Mouse (Mus musculus) spleen, adult 2 months (tissue): ENCODE results near the gene Fam76a. TPM values are rescaled to one million over a fixed set of nuclear protein-coding genes. Genes with fewer than 3 reads are reported as not detected.

Experiments used
- DNase-seq, 2 experiments: peaks; one replicate each; pipeline versions ENCODE4 v3.0.0 to v3.0.0-alpha.2; 2012 to 2021; ENCODE audit warnings: low spot score in 2 of 2, low read depth in 1 of 2
- H3K27ac ChIP-seq: fragments of 200-500 bp; 2 replicates; pipeline ENCODE4 v1.5.1; 2012; ENCODE audit warnings: low read length, inconsistent platforms; ENCODE audit not compliant: insufficient read depth
- H3K27me3 ChIP-seq: fragments of 200-500 bp; 2 replicates; pipeline ENCODE4 v1.6.1; 2012; ENCODE audit warnings: mild to moderate bottlenecking, moderate library complexity, low read length, inconsistent platforms; ENCODE audit not compliant: control insufficient read depth, insufficient read depth
- H3K36me3 ChIP-seq: fragments of 200-500 bp; 2 replicates; pipeline ENCODE4 v1.6.1; 2012; ENCODE audit warnings: mild to moderate bottlenecking, low read length, inconsistent platforms; ENCODE audit not compliant: control insufficient read depth, insufficient read depth
- H3K4me1 ChIP-seq: fragments of 200-500 bp; 2 replicates; pipeline ENCODE4 v1.6.1; 2011; ENCODE audit warnings: inconsistent platforms; ENCODE audit not compliant: control insufficient read depth, insufficient read depth, insufficient read length
- H3K4me3 ChIP-seq: fragments of 200-500 bp; 2 replicates; pipeline ENCODE4 v1.5.1; 2011; ENCODE audit warnings: mild to moderate bottlenecking, inconsistent platforms; ENCODE audit not compliant: insufficient read depth, insufficient read length; ENCODE audit errors: extremely low read depth
- CTCF ChIP-seq: fragments of 200-500 bp; IDR thresholded peaks from 2 replicates; pipeline ENCODE4 v1.5.1; 2011; ENCODE audit warnings: mild to moderate bottlenecking, inconsistent platforms; ENCODE audit not compliant: insufficient read depth, insufficient read length, insufficient replicate concordance; ENCODE audit errors: extremely low read depth
- POLR2A ChIP-seq: fragments of 200-500 bp; IDR thresholded peaks from 2 replicates; pipeline ENCODE4 v1.6.1; 2011; ENCODE audit warnings: low read depth, low read length, inconsistent platforms
- WGBS: fragments of 180-500 bp; shearing (Covaris S2); methylation state at CpG from one replicate; pipeline ENCODE4 v1.1.7; 2018; 5-methylcytosine and 5-hydroxymethylcytosine counted together
- polyA plus RNA-seq: library from polyadenylated mRNA; depleted of rRNA; stranded (reverse); fragments of >200 nt; gene quantifications from 2 replicates; pipeline ENCODE4 v1.2.3, GENCODE M21; 2012

The Fam76a gene
- polyA plus RNA-seq, 1 experiment, result 7.2 TPM

DNA sequence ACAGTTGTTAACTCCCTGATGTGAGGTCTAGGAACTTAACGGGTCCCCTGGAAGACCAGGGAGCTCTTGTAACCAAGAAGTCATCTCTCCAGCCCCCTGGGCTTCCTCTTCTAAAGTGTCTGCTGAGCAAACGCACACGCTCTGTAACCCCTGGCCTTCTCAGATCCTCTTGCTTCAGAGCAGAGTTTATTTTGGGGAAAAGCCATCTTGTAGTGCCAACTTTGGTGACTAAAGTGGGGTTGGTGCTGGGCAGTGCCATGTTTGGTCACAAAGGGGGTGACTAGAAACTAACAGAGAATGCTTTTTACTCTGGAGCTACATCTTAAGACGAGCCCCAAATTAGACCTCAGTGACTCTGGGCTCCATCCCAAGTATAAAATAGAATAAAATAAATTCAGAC is 22.4 kb upstream of the Fam76a start:
- DNase-seq, result no peak
- no peak overlapping the region for H3K4me3 ChIP-seq
- peaks cover 22% of the 10 kb centered on the region; the same call in 1 of the 2 replicates for H3K4me1 ChIP-seq
- TF ChIP-seq POLR2A (no peak), CTCF (no peak)
- H3K36me3 ChIP-seq, result no peaks in the 10 kb centered on the region
- H3K27me3 ChIP-seq, result no peaks in the 10 kb centered on the region
- WGBS, result 46% methylated on average over 4 of the region's 4 CpGs
- H3K27ac ChIP-seq, result no peak overlapping the region

- peaks cover 21% of the 10 kb centered on the region; the same call in 1 of the 2 replicates for H3K4me1 ChIP-seq
Measured at GRCm38 (mm10) chr4:132944106-132944505, 21.7 kb upstream of the Fam76a start.

DNA sequence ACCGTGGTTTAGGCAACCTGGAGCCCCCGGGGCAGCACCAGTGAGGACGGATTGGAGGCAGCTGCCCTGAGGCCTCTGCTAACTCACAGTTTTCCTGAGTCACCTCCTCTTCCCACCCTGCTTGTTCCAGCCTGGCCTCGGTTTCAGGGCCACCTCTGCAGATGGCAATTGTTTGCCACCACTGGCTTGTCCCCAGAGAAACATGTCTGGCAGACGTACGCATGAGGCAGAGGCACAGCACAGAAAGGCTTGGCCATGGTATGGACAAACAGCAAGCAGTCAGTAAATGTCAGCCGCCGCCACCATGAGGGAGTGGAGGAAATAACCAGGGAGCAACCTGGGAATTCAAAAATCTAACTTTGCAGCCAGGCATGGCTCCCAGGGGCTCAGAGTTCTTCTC is 20.7 kb upstream of the Fam76a start:
- no peaks in the 10 kb centered on the region for H3K36me3 ChIP-seq
- H3K27me3 ChIP-seq, result no peaks in the 10 kb centered on the region
- TF ChIP-seq CTCF (no peak), POLR2A (no peak)
- peaks cover 21% of the 10 kb centered on the region; the same call in 1 of the 2 replicates for H3K4me1 ChIP-seq
- H3K4me3 ChIP-seq, result no peak overlapping the region
- DNase-seq, result no peak
- H3K27ac ChIP-seq, result no peak overlapping the region
- 77% methylated on average over 8 of the region's 8 CpGs for WGBS

More at GRCm38 (mm10) chr4:132944106-132944505, 21.7 kb upstream of the Fam76a start:
- Histone ChIP-seq H3K27me3 (no peaks in the 10 kb centered on the region), H3K36me3 (no peaks in the 10 kb centered on the region), H3K4me3 (no peak overlapping the region), H3K27ac (peak overlapping the region; percentile 11; the same call in 1 of the 2 replicates)
- DNase-seq, result no peak
- WGBS, result 22% methylated on average over 12 of the region's 12 CpGs
- TF ChIP-seq CTCF, result no peak
- TF ChIP-seq POLR2A, result no peak

DNA sequence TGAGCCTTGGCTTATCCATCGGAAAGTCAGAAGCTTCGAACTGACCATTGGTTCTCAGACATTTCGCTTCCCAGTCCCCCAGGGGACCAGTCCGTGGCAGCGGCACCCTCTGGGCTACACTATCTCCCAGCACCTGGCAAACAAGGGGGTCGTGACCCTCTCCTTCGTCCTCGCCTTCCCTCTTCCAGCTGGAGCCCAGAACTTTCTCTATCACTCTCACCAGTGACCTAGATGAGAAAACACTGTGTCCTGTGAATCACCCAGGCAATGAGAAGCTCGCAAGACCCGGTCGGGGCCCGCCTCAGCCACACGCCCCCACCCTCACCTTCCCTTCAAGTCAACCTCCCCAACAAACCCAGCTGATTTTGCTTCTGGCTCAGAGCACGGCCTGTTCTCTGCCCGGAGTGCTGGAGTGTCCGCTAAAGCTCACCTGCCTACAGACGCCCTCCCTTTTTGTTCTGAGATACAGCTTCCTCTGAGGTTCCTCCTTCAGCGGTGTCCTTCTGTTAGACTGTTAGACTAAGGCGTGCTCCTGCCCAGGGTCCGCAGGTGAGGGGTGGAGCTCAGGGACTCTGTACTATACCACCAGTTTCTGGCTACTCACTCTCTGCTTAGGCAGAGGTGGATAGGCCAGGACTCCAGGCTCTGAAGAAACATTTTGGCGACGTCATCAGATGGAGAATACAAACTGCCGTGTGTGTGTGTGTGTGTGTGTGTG is 18.8 kb upstream of the Fam76a start:
- TF ChIP-seq CTCF, result no peak
- no peak for TF ChIP-seq POLR2A
- H3K36me3 ChIP-seq, result no peaks in the 10 kb centered on the region
- no peak for DNase-seq
- H3K4me3 ChIP-seq, result no peak overlapping the region
- H3K4me1 ChIP-seq, result peaks cover 10% of the 10 kb centered on the region; the same call in 1 of the 2 replicates
- no peaks in the 10 kb centered on the region for H3K27me3 ChIP-seq
- H3K27ac ChIP-seq, result no peak overlapping the region
- WGBS, result 74% methylated on average over 23 of the region's 23 CpGs

DNA sequence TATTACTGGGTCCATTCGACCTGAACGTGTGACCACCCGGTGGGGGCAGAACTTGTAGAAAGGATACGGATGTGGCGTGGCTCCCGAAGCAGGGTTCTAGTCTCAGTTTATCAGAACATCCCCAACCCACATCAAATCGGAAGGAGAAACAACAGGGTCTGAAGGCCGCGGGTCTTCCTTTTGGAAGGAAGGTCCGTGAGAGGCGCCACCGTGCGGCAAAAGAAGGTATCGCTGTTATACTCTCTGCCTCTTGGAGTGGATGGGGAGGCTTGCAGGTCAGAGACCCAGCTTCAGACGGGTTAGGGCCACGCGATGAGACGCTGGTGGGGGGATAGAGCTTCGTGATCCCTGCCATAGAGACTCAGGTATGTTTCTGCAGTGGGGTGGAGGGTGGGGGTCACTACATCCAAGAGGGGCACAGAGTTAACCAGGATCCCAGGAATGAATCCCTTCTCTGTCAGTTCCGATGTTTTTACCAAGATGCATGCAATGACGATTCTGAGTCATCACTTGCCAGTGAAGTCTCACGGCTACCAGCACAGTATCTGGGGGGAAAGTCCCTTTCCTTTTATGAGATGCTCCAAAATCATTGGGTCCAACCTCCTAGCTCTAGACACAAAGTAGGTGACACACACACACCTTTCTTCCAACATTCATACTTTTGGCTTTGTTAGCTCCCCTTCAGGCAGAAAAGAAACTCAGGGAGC is 17.2 kb upstream of the Fam76a start:
- no peak overlapping the region for H3K27ac ChIP-seq
- no peak overlapping the region for H3K4me3 ChIP-seq
- 25% methylated on average over 22 of the region's 22 CpGs for WGBS
- no peaks in the 10 kb centered on the region for H3K27me3 ChIP-seq
- H3K4me1 ChIP-seq, result peaks cover 4% of the 10 kb centered on the region; the same call in 1 of the 2 replicates
- peak; percentile 23 to 62 for DNase-seq
- TF ChIP-seq POLR2A, result no peak
- peak; percentile 67 for TF ChIP-seq CTCF
- no peaks in the 10 kb centered on the region for H3K36me3 ChIP-seq

DNA sequence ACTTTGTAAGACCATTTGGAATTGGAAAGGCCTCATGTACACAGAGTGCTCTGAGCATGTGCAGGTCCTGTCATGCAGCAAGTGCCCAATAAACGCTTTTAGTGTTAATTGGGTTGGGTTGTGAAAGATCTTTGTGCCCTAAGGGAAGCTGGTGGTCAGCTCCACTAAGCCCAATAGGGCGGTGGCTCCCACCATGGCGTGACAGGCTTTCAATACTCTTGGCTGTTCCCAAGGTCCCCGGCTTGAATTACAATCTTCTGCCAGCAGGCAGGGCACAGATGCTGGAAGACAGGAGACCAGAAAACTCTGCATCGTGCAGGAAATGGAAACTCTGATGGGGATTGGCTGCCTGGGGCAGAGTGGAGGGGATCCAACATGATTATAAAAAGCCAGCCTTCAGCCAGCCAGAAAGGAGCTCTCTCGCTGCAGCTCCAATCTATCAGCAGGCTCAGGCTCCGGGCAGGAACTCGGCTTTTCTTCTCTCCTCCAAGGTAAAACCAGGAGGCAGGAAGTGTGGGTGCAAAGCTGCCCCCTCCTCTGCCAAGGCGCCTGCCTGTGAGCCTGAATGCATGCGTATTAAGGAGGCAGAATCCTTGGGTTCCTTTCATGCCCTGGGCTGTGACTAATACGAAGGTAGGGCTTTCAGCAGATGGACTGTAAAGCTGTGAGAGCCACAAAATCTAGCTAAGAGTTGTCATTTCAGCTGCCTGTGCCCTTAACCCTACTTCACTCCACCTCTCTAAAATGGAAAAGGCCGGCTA is 16.0 kb upstream of the Fam76a start:
- no peak for DNase-seq
- no peak for TF ChIP-seq CTCF
- no peak for TF ChIP-seq POLR2A
- Histone ChIP-seq H3K4me1 (no peaks in the 10 kb centered on the region), H3K36me3 (no peaks in the 10 kb centered on the region), H3K27ac (no peak overlapping the region), H3K27me3 (no peaks in the 10 kb centered on the region), H3K4me3 (no peak overlapping the region)
- WGBS, result 77% methylated on average over 12 of the region's 12 CpGs

- no peaks in the 10 kb centered on the region for H3K4me1 ChIP-seq
- H3K27ac ChIP-seq, result no peak overlapping the region
- no peak for DNase-seq
- TF ChIP-seq CTCF (no peak), POLR2A (no peak)
- H3K36me3 ChIP-seq, result no peaks in the 10 kb centered on the region
- no peak overlapping the region for H3K4me3 ChIP-seq
- no peaks in the 10 kb centered on the region for H3K27me3 ChIP-seq
- 81% methylated on average over 7 of the region's 7 CpGs for WGBS
Measured at GRCm38 (mm10) chr4:132934639-132935038, 12.3 kb upstream of the Fam76a start.
